Mouse (Mus musculus) left cerebral cortex, adult 8-10 months (tissue): ENCODE measurements around the gene Hist2h3b. TPM values are rescaled to one million over a fixed set of nuclear protein-coding genes. Genes with fewer than 3 reads are reported as not detected.
"Not testable (repeated sequence)": the region's sequence is repeated elsewhere in the genome, so short reads cannot be mapped to it uniquely, and the experiment has no call there.

Source experiments
- DNase-seq, 2 experiments: peaks; one replicate each; pipeline ENCODE4 v3.0.0; 2022; ENCODE audit warnings: low spot score in 2 of 2
- total RNA-seq, 4 experiments: library from RNA; stranded (reverse); gene quantifications; 2 replicates each; pipeline ENCODE4 v1.2.4; 2022

Hist2h3b gene
- total RNA-seq, 4 experiments from 2014 or later: 45.5 to 68.8 (median 61.8) TPM

GRCm38 (mm10) chr3:96262216-96262875 is 6.1 kb upstream of the Hist2h3b start:
- peak; percentile 72 to 89 for DNase-seq

- peak; percentile 96 to 99 for DNase-seq
Measured at GRCm38 (mm10) chr3:96262979-96263550, 5.4 kb upstream of the Hist2h3b start, which contains the start of gene Hist2h4. Hist2h4 (minus strand) TSS chr3:96263311.

DNA sequence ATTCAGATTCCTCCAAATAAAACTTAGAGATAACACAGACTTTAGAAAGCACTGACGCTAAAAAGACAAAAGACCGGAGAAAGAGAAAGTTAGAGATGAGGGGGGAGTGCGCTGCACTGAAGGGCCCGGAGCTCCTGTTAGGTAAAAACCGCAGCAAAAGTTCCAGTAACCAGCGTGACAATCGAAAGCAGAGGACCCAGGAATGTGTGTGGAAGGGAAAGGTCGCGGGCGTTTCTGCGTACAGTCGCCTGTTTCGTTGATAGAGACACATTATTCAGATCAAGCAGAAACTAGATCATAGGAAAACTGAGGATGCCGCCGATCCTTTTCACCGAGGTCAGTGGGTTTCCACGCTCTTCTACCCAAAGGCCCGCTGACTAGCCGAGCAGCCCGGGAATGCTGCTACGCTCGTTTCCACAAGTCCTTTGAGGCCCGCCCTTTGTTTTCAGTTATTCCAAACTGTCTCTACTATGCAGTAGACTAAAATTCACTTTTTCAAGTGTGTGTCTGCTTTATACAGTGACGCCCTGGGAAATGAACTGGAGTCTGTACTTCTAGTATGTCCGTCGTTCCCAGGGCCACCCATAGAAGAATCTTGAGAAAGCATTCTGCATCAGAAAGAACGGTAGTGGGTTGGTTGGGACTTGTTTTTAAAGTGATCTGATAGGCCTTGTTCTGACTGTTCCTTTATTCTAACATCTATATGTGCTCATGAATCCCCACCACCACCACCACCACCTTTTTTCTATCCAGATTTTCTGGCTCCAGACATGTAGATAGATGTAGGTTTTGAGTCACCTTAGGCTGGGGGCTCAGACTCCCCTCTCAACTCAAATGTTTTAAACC is 4.7 kb upstream of the Hist2h3b start:
- peak in 1 of 2 experiments; percentile 39 for DNase-seq

GRCm38 (mm10) chr3:96264404-96264949 is 4.0 kb upstream of the Hist2h3b start:
- no peak for DNase-seq

GRCm38 (mm10) chr3:96266132-96266710 is 2.2 kb upstream of the Hist2h3b start:
- DNase-seq: no peak

DNA sequence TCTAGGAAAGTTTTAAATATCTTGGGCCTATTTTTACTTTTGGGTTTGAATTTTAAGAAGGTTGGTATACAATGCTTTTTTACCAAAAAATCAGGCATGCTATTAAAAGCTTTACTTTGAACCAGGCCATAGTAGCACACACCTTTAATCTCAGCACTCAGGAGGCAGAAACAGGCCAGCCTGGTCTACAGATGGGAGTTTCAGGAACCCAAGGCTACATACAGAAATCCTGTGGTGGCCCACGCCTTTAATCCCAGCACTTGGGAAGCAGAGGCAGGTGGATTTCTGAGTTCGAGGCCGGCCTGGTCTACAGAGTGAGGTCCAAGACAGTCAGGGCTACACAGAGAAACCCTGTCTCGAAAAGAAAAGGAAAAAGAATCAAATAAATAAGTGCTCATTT is 913 bp upstream of the Hist2h3b start:
- DNase-seq: no peak

DNA sequence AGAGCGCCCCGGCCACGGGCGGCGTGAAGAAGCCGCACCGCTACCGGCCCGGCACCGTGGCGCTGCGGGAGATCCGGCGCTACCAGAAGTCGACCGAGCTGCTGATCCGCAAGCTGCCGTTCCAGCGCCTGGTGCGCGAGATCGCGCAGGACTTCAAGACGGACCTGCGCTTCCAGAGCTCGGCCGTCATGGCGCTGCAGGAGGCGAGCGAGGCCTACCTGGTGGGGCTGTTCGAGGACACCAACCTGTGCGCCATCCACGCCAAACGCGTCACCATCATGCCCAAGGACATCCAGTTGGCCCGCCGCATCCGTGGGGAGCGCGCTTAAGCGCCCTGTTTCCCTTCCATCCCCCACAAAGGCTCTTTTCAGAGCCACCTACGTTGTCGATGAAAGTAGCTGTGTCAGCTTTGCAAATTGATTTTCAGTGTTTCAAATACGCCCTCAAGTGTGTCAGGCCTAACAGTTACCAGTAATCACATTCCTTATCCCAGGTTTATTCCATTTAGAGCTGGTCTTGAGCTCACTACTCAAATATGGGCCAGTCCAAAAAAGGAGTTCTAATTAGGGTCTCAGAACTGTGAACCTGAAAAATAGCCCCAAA is 423 bp downstream of the Hist2h3b start:
- not testable (repeated sequence) for DNase-seq

GRCm38 (mm10) chr3:96269511-96270474 is 1.3 kb downstream of the Hist2h3b start, which contains the start of gene Hist2h2bb:
Hist2h2bb (plus strand) TSS chr3:96269752.
- DNase-seq: peak; percentile 96 to 97

- no peak for DNase-seq
Measured at GRCm38 (mm10) chr3:96273591-96274465, 5.4 kb downstream of the Hist2h3b start.

DNA sequence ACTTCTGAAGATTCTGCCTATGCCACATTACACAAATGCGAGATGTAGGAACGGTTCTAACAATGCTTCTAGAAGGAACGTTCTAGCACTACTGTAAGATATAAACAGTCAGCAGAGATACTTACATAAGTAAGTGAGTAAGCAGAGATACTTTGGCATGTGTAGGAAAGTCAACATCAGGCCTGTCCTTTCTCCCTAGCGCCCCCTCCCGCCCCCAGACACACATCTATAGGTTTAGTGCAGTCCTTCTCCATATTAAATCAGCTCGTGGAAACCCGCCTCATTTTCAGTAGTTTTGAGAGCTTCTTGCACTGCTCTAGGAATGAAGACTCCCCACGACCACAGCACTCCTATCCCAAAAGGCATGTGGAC is 9.0 kb downstream of the Hist2h3b start:
- DNase-seq: peak in 1 of 2 experiments; percentile 72

DNA sequence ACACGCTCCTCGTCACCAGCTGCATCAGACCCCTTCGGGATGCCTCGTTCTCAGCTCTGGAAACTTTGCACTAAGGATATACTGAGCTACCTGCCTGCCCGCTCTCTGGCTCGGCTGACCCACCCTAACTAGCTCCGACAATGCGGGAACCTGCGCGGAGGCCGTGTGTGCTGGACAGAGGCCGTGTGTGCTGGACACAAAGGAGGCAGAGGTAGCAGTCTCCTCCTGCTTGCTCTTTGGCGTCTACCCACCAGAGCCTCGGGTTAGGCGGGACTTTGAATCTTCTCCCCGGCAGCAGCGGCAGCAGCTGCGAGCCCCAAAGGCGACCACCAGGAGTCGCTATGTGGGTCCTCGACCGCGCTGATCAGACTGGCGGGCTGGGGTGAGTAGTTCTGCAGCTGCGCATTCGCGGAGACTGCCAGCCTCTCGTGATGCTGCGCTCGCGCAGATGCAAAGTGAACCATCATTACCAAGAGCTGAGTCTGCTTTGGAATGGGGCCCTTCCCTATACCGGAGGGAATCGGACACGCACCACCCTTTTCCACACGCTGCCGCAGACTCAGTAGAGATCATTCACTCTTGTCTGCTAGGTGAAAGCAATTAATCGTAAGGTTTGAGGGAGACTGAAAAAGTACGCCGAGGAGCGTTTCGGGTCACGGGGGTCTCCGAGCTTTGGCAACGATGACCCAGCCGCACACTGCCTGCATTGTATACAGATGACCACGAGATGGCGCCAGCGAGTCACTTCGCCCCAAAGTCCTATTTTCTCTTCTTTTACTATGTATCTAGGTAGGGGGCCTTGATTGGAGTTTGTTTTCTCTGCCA is 9.6 kb downstream of the Hist2h3b start:
- DNase-seq: peak; percentile 85 to 93

GRCm38 (mm10) chr3:96280660-96281059 is 12.2 kb downstream of the Hist2h3b start:
- no peak for DNase-seq

GRCm38 (mm10) chr3:96284457-96284856 is 16.0 kb downstream of the Hist2h3b start:
- DNase-seq: no peak

- not testable (repeated sequence) for DNase-seq
Measured at GRCm38 (mm10) chr3:96287334-96287733, 18.9 kb downstream of the Hist2h3b start.

- no peak for DNase-seq
Measured at GRCm38 (mm10) chr3:96289201-96289600, 20.7 kb downstream of the Hist2h3b start.

GRCm38 (mm10) chr3:96290727-96291126 is 22.3 kb downstream of the Hist2h3b start:
- not testable (repeated sequence) for DNase-seq

- no peak for DNase-seq
Measured at GRCm38 (mm10) chr3:96292641-96293040, 24.2 kb downstream of the Hist2h3b start.

DNA sequence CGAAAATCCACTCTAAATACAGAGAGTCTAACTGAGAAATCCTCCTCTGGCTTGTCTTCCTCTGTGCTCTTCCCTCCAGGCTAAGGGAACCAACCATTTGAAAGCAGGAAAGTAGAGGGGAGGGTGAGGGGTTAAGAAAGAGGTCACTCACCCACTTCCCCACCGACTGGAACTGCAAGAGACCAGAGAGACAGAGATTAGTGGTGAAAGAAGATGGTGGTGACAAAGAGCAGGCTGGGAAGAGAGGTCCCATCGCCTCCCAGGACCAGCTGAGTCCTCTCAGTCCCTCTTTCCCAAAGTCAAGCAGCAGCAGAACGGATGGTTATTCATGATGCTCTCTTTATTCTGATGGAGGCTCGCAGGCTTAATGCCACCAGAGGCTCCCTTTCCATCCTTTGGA is 24.9 kb downstream of the Hist2h3b start:
- DNase-seq: no peak
